Mouse (Mus musculus) limb, embryonic 11.5 days (tissue): ENCODE data around the gene Slc2a9. TPM values are rescaled to one million over a fixed set of nuclear protein-coding genes. Genes with fewer than 3 reads are reported as not detected.

Experiments
- ATAC-seq: fragments of 200-750 bp; cut with Nextera tagmentation; 2 replicates; pipeline ENCODE4 v1.8.0; 2017; ENCODE audit warnings: low read depth; ENCODE audit not compliant: insufficient number of reproducible peaks, low FRiP score, low TSS enrichment
- DNase-seq: peaks from one replicate; pipeline ENCODE4 v3.0.0-alpha.2; 2015; ENCODE audit warnings: low spot score
- H3K27ac ChIP-seq: fragments of 300-500 bp; sonication (generic); replicated peaks from 2 replicates; pipeline ENCODE4 v1.5.1; 2014; ENCODE audit warnings: low read depth, mild to moderate bottlenecking, low read length
- H3K27me3 ChIP-seq: fragments of 300-500 bp; sonication (generic); 2 replicates; pipeline ENCODE4 v1.6.1; 2014; ENCODE audit warnings: mild to moderate bottlenecking, low read length, mixed read lengths; ENCODE audit not compliant: control insufficient read depth, insufficient read depth
- H3K36me3 ChIP-seq: fragments of 300-500 bp; sonication (generic); 2 replicates; pipeline ENCODE4 v1.6.1; 2014; ENCODE audit warnings: mild to moderate bottlenecking, low read length, moderate library complexity, mixed read lengths; ENCODE audit not compliant: control insufficient read depth, insufficient read depth
- H3K4me1 ChIP-seq: fragments of 300-500 bp; sonication (generic); 2 replicates; pipeline ENCODE4 v1.6.1; 2014; ENCODE audit warnings: low read length, mixed read lengths; ENCODE audit not compliant: control insufficient read depth, insufficient read depth
- H3K4me2 ChIP-seq: fragments of 300-500 bp; sonication (generic); 2 replicates; pipeline ENCODE4 v1.6.1; 2014; ENCODE audit warnings: low read depth, mild to moderate bottlenecking, moderate library complexity; ENCODE audit not compliant: severe bottlenecking
- H3K4me3 ChIP-seq: fragments of 300-500 bp; sonication (generic); 2 replicates; pipeline ENCODE4 v1.5.1; 2014; ENCODE audit warnings: low read depth, low read length
- H3K9ac ChIP-seq: fragments of 300-500 bp; sonication (generic); 2 replicates; pipeline ENCODE4 v1.6.1; 2014; ENCODE audit warnings: mild to moderate bottlenecking, low read length
- H3K9me3 ChIP-seq: fragments of 300-500 bp; sonication (generic); 2 replicates; pipeline ENCODE4 v1.6.1; 2016; ENCODE audit warnings: low read length; ENCODE audit not compliant: control insufficient read depth
- WGBS: fragments of 180-500 bp; shearing (Covaris S2); extraction: QIAGEN DNeasy Blood & Tissue Kit; methylation state at CpG from one replicate; pipeline ENCODE4 v1.1.7; 2014; 5-methylcytosine and 5-hydroxymethylcytosine counted together
- polyA plus RNA-seq: library from polyadenylated mRNA; unstranded; fragments of >200 nt; fragmentation: Nextera tagmentation; extraction: Ambion mirVana; gene quantifications from 2 replicates; pipeline ENCODE4 v1.2.1, GENCODE M21; 2014

Gene Slc2a9
- polyA plus RNA-seq, 1 experiment from 2014 or later: 0.32 TPM

DNA sequence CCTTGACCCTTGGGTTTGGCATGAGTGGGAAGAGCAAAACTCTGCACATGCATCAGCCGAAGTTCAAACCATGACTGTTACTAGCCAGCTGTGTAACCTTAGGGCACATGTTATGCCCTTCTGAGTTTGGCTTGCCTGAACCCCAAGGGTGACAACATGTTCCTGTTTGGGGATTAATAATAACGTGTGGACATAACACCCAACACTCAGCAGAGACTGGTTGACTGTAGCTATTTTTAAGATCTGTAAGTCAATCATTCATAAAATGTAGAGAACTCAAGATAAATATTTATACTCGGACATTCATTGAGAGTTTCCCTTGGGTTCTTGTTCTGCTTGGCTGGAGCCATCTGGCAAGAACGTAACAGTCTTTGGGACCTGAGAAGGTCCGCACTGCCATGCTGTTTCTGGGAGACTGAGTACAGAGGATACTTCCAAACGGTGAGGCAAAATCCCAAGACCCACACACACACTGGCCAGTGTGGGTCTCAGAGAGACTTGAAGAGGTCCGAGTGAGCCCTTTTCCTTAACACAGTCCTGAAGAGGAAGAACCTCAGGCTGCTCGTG is 6.4 kb downstream of the Slc2a9 start:
- Histone ChIP-seq H3K4me1 (no peaks in the 10 kb centered on the region), H3K27ac (no peak overlapping the region), H3K9me3 (no peaks in the 10 kb centered on the region), H3K4me3 (no peak overlapping the region), H3K4me2 (no peak overlapping the region), H3K9ac (no peak overlapping the region), H3K36me3 (no peaks in the 10 kb centered on the region), H3K27me3 (no peaks in the 10 kb centered on the region)
- no peak for ATAC-seq
- no peak for DNase-seq
- 88% methylated on average over 8 of the region's 8 CpGs for WGBS

DNA sequence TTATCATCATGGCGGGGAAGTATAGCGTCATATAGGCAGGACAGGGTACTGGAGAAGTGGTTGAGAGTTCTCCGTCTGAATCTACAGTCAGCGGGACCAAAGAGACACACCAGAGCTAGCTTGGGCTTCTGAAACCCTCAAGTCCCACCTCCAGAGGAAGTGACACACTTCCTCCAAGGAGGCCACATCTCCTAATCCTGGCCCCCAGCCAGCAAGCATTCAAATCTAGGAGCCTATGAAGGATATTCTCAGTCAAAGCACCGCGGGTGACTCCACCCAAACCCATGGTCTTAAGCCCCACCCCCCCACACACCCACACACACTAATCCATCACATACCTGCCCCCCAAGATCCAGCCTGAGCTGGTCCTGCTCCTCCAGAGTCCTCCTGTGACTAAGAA is 9.1 kb downstream of the Slc2a9 start:
- no peak for DNase-seq
- no peak for ATAC-seq
- Histone ChIP-seq H3K27ac (no peak overlapping the region), H3K9ac (no peak overlapping the region), H3K4me2 (no peak overlapping the region), H3K4me1 (no peaks in the 10 kb centered on the region), H3K4me3 (no peak overlapping the region), H3K36me3 (no peaks in the 10 kb centered on the region), H3K27me3 (no peaks in the 10 kb centered on the region), H3K9me3 (no peaks in the 10 kb centered on the region)
- whole genome bisulfite sequencing: 96% methylated on average over 6 of the region's 6 CpGs

DNA sequence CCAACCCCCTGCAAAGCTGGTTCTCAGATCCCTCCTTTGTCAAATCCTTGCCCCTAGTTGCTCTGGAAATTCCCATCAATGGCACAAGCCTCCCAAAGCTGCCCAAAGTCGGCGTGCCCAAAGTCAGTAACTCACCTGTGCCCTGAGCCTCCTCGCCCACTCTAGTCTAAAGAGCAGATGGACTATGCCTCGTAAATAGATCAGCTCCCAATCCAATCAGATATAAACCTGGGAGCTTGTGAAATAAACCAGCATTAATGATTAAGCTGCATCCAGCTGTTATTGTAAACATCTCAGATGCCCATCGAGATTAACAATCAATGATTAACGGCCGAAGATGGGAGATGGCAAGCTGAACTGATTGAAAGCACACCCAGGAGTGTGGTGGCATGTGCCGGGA is 11.2 kb downstream of the Slc2a9 start:
- no peaks in the 10 kb centered on the region for H3K36me3 ChIP-seq
- 80% methylated on average over 8 of the region's 8 CpGs for WGBS
- no peak overlapping the region for H3K4me2 ChIP-seq
- H3K4me3 ChIP-seq: no peak overlapping the region
- no peak for DNase-seq
- no peaks in the 10 kb centered on the region for H3K4me1 ChIP-seq
- ATAC-seq: no peak
- no peak overlapping the region for H3K27ac ChIP-seq
- no peaks in the 10 kb centered on the region for H3K9me3 ChIP-seq
- no peak overlapping the region for H3K9ac ChIP-seq
- no peaks in the 10 kb centered on the region for H3K27me3 ChIP-seq

DNA sequence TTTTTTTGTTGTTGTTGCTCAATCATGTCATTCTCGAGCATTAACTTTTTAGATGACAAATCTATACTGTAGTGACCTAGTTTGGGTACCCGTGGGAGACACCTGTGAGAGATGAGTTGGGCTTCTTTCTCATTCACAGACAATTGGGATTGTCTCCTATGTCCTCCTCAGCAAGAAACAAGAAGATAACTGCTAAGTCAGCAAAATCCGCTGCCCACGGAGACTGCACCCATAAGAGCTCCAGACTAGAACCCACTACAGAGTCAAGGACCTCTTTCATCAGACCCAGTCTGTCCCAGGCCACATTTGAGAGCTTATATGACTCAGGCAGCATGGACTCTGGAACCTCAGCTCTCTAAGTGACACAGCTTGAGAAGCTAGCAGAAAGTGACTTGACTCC is 13.2 kb downstream of the Slc2a9 start:
- Histone ChIP-seq H3K9me3 (no peaks in the 10 kb centered on the region), H3K4me3 (no peak overlapping the region), H3K4me1 (no peaks in the 10 kb centered on the region), H3K27me3 (no peaks in the 10 kb centered on the region), H3K4me2 (no peak overlapping the region), H3K9ac (no peak overlapping the region), H3K36me3 (no peaks in the 10 kb centered on the region), H3K27ac (no peak overlapping the region)
- ATAC-seq (no peak), DNase-seq (no peak)
- 89% methylated on average over 4 of the region's 4 CpGs for WGBS

DNA sequence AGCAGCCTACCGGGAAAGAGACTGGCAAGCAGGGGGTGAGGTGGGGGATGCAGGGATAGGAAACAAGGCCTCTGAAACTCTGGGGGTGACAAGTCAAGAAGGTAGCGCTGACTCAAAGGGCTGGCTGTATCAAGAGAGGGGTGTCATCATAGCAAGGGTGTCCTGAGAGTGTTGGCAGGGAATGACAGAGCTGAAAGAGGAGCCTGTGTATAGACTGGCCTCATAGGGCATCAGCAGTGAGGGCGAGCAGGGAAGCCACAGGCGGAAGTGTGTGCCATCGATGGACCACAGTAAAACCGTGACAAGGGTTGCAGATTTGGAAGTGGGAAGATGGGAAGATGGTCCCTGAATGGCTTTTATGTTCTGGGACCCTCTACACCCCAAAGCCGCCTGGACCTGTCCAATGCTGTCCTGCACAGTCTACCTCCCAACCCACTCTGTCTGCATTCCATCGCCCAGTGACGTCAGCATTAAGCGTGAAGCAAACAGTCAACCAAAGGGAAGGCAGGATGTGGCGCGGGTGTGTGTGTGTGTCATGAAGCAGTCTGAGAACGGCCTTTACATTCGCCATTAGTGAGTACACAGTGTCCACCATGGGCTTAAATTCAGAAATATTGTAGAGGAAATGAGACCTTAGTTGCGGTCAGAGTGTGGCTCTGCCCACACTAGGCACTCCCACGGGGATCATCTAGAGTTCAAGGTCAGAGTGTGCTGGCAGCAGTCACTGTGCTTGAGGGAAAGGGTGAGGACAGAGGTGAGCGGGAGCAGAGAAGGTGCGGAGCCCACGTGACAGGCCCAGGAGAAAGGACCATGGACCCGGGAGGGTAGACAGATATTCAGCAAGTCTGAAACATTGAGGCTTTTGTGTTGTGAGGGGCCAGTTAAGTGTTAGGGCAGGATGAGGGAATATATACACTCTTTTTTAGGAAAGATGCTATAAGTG is 14.0 kb downstream of the Slc2a9 start:
- Histone ChIP-seq H3K4me1 (peaks cover 1% of the 10 kb centered on the region; the same call in 1 of the 2 replicates), H3K9ac (no peak overlapping the region), H3K27me3 (no peaks in the 10 kb centered on the region), H3K9me3 (no peaks in the 10 kb centered on the region), H3K4me3 (no peak overlapping the region), H3K36me3 (no peaks in the 10 kb centered on the region), H3K4me2 (no peak overlapping the region), H3K27ac (no peak overlapping the region)
- WGBS: 82% methylated on average over 20 of the region's 20 CpGs
- no peak for DNase-seq
- no peak for ATAC-seq

DNA sequence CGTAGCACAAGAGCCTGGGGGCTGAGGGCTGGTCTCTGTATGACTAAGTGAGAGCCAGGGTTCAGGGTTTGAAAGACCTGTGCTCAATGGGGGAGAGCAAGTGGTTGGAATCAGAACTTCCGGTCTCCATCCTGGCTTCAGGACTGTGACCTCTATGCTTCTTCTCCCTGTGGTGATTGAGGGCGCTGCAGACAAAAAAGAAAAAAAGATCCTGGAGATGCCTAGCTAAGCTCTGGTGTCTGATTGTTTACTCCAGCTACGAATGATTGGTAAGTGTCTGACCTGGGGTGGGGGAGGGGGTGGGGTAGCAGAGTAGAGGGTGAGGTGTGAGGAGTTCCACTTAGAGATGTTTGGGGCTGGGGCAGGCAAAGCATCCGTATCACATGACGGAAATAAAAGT is 14.9 kb downstream of the Slc2a9 start:
- DNase-seq: no peak
- Histone ChIP-seq H3K4me1 (peaks cover 4% of the 10 kb centered on the region; the same call in 1 of the 2 replicates), H3K36me3 (no peaks in the 10 kb centered on the region), H3K4me2 (no peak overlapping the region), H3K9me3 (no peaks in the 10 kb centered on the region), H3K9ac (no peak overlapping the region), H3K27ac (no peak overlapping the region), H3K27me3 (no peaks in the 10 kb centered on the region), H3K4me3 (no peak overlapping the region)
- no peak for ATAC-seq
- WGBS: 49% methylated on average over 6 of the region's 6 CpGs

DNA sequence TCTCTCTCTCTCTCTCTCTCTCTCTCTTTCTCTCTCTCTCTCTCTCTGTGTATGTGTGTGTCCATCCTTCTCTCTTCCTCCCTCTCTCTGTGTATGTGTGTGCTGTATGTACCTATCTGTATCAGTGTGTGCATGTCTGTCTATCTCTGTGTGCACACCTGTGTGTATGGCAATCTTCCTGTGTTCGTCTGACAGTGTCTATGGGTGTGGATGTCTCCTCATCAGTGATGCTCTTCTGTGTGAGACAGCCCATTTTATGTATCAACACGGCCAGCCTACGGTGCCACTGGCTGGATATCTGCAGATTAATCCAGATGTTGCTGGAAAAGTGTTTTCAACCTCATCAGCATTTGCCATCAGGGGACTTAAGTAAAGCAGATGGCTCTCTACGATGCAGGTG is 15.7 kb downstream of the Slc2a9 start:
- WGBS: 77% methylated on average over 4 of the region's 4 CpGs
- ATAC-seq (no peak), DNase-seq (no peak)
- Histone ChIP-seq H3K4me1 (peaks cover 4% of the 10 kb centered on the region; the same call in 1 of the 2 replicates), H3K4me3 (no peak overlapping the region), H3K27me3 (no peaks in the 10 kb centered on the region), H3K9ac (no peak overlapping the region), H3K27ac (no peak overlapping the region), H3K9me3 (no peaks in the 10 kb centered on the region), H3K36me3 (no peaks in the 10 kb centered on the region), H3K4me2 (no peak overlapping the region)

DNA sequence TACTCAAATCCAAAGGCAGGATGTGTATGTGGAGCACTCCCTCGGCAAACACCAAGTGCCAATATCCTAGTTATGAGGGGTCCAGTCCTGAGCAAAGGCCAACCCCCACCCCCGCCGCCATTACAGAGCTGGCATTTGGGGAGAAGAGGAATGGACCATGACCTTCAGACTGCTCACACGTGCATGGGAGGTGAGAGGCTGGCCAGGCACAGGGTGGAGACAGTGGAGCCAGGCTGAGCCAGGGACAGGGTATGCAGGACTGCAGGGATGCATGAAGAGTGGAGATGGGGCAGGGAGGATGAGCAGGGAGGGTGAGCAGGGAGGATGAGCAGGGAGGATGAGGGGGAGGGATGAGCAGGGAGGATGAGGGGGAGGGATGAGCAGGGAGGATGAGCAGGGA is 17.0 kb downstream of the Slc2a9 start:
- Histone ChIP-seq H3K4me3 (no peak overlapping the region), H3K9me3 (no peaks in the 10 kb centered on the region), H3K4me2 (no peak overlapping the region), H3K9ac (no peak overlapping the region), H3K36me3 (no peaks in the 10 kb centered on the region), H3K4me1 (peaks cover 4% of the 10 kb centered on the region; the same call in 1 of the 2 replicates), H3K27ac (no peak overlapping the region), H3K27me3 (no peaks in the 10 kb centered on the region)
- ATAC-seq: no peak
- 77% methylated on average over 4 of the region's 4 CpGs for WGBS
- DNase-seq: no peak
